Mouse (Mus musculus) bone marrow, adult 2 months (tissue): ENCODE results near the gene Nfix.

ENCODE experiments used
- CTCF ChIP-seq: fragments of 200-500 bp; IDR thresholded peaks from 2 replicates; pipeline ENCODE4 v1.5.1; 2011; ENCODE audit warnings: low read length, control low read depth; ENCODE audit not compliant: control insufficient read depth, insufficient read depth
- POLR2A ChIP-seq: fragments of 200-500 bp; IDR thresholded peaks from 2 replicates; pipeline ENCODE4 v1.6.1; 2011; ENCODE audit warnings: low read depth, mild to moderate bottlenecking, control low read depth, low read length, borderline replicate concordance; ENCODE audit not compliant: control insufficient read depth

DNA sequence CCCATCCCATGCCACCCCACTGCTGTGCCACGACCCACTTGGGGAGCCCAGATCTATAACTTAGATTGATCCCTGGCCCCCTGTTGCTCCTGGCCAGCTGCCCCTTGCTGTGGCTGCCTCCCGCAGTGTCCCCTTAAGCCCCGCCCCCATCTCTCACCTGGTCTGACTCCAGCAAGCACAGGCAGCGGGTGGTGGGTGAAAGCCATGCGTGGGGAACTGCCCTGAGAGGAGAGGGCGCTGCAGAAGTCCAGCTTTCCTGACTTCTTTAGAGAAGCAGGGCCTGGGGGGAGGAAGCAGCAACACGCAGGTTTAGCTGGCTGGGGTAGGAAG is 76.6 kb downstream of the Nfix start:
- no peak for TF ChIP-seq CTCF
- peak; percentile 33; the same call in 1 of the 2 replicates for TF ChIP-seq POLR2A
